Mouse (Mus musculus) frontal cortex, postnatal 36 days (tissue): ENCODE measurements around the gene Gm20388.
"Not testable (repeated sequence)": the region's sequence is repeated elsewhere in the genome, so short reads cannot be mapped to it uniquely, and the experiment has no call there.

Experiments
- DNase-seq, 2 experiments: peaks; one replicate each; pipeline ENCODE4 v3.0.0; 2022; ENCODE audit warnings: low spot score in 2 of 2

The Gm20388 gene

GRCm38 (mm10) chr8:120672626-120673229 lies 762.1 kb downstream of the Gm20388 start:
- DNase-seq, result no peak

DNA sequence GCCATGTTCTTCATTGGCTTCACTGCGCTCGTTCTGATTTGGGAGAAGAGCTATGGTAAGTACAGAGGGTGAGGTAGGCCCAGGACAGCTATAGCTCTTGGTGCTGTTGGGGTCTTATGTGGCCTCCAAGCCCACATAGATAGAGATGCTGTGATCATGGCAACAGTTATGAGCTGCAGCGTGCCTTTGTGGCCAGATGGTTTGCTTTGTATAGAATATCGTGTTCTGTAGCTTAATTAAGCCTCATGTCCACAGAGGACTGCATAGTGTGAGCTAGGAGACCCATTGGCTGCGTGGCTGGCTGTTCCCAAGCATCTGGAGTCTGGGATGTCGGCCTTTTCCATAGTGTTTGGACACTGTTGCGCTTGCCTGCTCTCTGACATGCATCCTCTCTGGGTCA lies 762.7 kb downstream of the Gm20388 start:
- DNase-seq, result peak in 1 of 2 experiments; percentile 33

- DNase-seq, result no peak
Measured at GRCm38 (mm10) chr8:120675718-120676117, 765.1 kb downstream of the Gm20388 start.

GRCm38 (mm10) chr8:120678447-120678846 lies 767.8 kb downstream of the Gm20388 start:
- peak; percentile 83 to 87 for DNase-seq

DNA sequence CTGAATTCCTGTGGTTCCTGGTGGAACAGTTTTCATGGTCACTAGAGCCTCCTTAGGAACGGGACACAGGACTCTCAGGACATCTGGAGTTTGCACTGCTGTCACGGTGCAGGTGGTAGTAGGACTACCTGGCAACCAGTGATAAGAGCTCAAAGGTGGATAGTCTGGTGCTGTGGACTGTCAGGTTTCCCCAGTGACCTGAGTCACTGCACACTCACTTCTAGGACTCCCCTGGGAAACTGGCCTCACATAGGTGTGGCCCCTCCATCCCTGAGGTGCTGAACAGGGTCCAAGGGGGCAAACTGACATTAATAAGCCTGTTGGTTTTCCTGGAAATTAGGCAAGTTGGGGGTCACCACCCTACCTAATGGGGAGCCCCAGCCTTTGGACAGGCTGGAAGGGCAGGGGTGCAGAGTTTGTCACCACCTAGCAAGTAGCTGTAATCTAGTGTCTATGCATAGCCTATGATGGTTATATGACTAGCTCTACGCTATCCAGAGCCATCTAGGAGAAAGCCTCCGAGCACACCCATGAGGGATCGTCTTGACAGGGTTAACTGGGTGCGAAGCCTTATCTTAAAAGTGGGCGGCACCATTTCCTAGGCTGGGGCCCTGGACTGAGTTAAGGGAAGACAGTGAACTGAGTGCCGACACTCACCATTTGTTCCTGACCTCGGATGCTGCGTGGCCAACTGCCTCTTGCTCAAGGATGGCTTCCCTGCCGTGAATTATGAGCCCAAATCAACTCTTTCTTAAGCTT lies 769.2 kb downstream of the Gm20388 start:
- DNase-seq, result no peak

DNA sequence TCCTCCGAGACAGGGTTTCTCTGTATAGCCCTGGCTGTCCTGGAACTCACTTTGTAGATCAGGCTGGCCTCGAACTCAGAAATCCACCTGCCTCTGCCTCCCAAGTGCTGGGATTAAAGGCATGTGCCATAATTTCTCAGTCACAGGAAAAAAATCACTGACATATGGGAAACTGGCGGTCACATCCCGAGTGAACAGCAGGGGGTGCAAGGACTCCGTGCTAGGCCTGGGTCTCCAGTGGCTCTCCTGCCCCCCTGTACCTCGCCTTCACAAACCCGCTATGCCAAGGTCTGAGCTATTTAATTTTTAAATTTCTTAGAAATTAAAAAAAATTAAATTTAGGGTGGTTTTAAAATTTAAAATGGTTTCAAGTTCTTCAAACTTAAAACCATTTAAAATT lies 769.8 kb downstream of the Gm20388 start:
- DNase-seq, result not testable (repeated sequence)

- no peak for DNase-seq
Measured at GRCm38 (mm10) chr8:120681113-120681512, 770.5 kb downstream of the Gm20388 start.

DNA sequence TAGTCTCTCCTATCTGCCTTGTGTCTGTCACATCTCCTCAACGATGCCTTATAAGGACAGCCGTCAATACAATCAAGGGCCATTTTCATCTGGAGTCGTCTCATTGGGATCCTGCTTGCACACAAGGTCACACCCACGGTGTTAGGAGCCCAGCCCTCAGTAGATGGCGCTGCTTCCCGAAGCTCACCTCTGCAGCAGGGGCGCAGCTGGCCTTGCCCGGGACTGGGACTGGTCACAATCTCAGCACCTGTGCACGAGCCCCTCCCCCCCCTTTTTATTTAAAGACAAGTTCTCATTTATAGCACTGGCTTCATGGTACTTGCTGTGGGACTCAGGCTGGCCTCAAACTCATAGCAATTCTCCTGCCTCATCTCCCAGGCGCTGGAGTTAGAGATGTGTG lies 773.0 kb downstream of the Gm20388 start:
- peak in 1 of 2 experiments; percentile 47 for DNase-seq

DNA sequence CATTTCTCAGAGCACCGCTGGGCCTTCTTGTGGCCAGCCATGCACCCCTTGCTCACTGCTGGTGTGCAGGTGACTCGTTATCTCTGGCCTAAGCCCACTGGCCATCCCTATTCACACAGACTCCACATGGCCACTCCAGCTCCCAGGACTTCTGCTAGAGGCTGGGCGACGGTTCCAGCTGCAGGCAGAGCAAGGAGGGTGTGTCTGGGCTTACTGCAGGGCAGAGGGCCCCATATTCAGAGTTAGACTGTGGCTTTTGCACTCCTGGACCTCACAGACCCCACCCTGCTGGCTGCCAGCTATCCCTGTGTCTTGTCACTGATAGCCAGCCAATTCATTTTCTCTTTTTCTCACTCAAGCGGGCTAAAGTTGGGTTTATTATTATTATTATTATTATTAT lies 773.4 kb downstream of the Gm20388 start:
- DNase-seq, result no peak

DNA sequence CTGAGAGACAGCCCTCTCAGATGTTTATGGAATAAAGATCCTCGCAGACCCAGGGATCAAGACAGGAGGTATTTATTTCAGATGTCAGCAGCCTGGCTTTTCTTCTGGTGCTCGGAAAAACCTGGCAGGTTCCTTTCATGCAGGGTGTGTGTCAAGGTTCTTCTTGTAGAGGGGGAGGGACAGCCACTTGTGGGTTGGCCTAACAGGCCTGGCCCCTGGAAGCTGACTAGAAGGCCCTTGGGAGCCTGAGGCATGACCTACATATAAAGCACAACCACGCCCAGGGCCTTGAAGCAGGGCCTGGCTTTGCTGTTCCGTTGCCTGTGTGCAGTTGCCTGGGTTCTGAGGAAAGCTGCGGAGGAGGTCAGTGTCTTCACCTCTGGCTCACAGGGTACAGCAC lies 774.5 kb downstream of the Gm20388 start:
- DNase-seq, result no peak

- DNase-seq, result no peak
Measured at GRCm38 (mm10) chr8:120685591-120685990, 775.0 kb downstream of the Gm20388 start.

GRCm38 (mm10) chr8:120686051-120686450 lies 775.4 kb downstream of the Gm20388 start:
- no peak for DNase-seq

GRCm38 (mm10) chr8:120686576-120686975 lies 775.9 kb downstream of the Gm20388 start:
- no peak for DNase-seq

- DNase-seq, result no peak
Measured at GRCm38 (mm10) chr8:120687786-120688185, 777.1 kb downstream of the Gm20388 start.

DNA sequence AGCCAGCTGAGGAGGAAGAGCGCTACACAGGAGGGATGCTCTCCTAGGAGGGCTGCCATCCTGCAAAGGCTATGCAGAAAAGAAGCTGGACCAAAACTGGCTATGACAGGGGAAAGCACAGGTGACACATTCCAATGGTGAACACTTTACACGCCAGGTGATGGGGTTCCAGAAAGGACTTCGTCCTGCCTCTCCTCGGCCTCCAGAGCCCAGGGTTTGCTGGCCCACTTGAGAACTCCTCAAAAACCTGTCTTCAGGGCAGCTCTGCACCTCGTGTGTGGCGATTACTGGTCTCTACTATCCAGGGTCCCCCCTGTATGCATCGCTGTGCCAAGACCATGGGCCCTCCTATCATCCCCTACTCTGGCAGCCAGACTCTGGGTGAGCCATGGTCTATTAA lies 777.9 kb downstream of the Gm20388 start:
- no peak for DNase-seq

GRCm38 (mm10) chr8:120692934-120693333 lies 782.3 kb downstream of the Gm20388 start:
- DNase-seq, result no peak

DNA sequence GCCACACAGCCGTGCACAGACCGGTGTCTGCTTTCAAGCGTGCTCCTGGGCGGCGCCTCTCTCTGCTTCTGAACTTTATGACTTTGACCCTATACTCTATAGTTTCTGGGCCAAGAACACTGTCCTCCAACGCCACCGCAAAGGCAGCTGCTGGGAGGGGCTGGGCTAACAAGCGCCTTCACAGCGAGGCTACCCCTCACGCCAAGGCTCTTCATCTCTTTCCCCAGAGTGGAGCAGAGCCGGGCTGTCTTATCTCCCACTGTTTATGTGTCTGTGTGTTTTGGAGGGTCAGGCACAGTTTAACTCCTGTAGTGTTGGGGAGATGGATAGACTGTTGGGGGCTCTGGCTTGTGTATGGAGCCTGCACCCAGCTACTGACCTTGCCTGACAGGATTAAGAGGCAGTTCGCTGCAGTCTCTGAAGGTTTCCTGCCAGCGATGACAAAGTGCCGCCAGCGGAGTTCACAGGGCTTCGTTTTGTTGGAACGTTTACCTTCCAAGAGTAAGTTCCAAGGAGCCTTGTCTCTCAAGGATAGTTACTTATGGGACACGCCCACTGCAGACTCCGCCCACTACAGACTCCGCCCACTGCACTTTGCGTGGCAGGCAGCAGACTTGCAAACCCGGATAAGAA lies 783.3 kb downstream of the Gm20388 start:
- no peak for DNase-seq

GRCm38 (mm10) chr8:120696401-120697153 lies 785.9 kb downstream of the Gm20388 start:
- no peak for DNase-seq

- no peak for DNase-seq
Measured at GRCm38 (mm10) chr8:120697154-120697978, 786.7 kb downstream of the Gm20388 start.

DNA sequence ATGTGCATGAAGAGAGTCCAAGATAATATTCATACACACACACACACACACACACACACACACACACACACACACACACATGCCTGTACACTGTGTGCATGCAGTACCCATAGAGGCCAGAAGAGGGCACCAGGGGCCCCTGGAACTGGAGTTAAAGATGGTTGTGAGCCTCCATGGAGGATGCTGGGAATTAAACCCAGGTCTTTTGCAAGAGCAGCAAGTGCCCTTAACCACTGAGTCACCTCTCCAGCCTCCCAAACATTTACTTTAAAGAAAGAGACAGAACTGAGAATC lies 787.3 kb downstream of the Gm20388 start:
- no peak for DNase-seq

GRCm38 (mm10) chr8:120698426-120698825 lies 787.8 kb downstream of the Gm20388 start:
- DNase-seq, result no peak

DNA sequence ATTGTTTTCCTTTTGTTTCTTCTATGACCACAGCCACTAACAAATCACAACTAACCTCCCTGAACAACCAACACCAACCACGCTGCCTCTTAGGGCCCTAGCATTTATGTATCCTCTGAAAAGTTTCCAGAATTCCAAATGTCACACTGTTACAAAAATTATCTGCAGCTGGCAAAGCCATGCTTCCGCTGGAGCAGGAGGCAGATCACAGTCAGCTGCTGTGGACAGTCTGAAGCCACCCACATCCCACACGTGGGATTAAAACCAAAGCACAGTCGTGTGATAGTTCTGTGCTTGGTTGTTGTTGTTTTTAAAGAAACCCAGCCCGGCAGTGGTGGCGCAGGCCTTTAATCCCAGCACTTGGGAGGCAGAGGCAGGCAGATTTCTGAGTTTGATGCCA lies 788.4 kb downstream of the Gm20388 start:
- no peak for DNase-seq
